Mouse (Mus musculus) MEL (cell line): ENCODE results near the gene Kcnk13. TPM values are rescaled to one million over a fixed set of nuclear protein-coding genes. Genes with fewer than 3 reads are reported as not detected.

ENCODE experiments used
- DNase-seq: peaks from one replicate; pipeline ENCODE4 v3.0.0; 2011; ENCODE audit warnings: low read depth, low spot score
- H3K27ac ChIP-seq: 2 replicates; pipeline ENCODE4 v1.5.1; 2012; ENCODE audit warnings: low read depth, mild to moderate bottlenecking, control low read depth, low read length, moderate library complexity; ENCODE audit not compliant: control insufficient read depth
- H3K27me3 ChIP-seq, 2 experiments: fragments of 150-350 bp in 1 of 2; sonication (generic) in 1 of 2; 2 replicates each; pipeline ENCODE4 v1.6.1; 2012; ENCODE audit warnings: low read length in 2 of 2, mild to moderate bottlenecking in 2 of 2, improper control_type of control experiment in 1 of 2, moderate library complexity in 1 of 2; ENCODE audit not compliant: insufficient read depth in 2 of 2, control insufficient read depth in 1 of 2
- H3K36me3 ChIP-seq, 2 experiments: 2 replicates each; pipeline ENCODE4 v1.6.1; 2012 to 2014; ENCODE audit warnings: low read length in 2 of 2, improper control_type of control experiment in 1 of 2, inconsistent platforms in 1 of 2, mild to moderate bottlenecking in 1 of 2; ENCODE audit not compliant: insufficient read depth in 2 of 2, control insufficient read depth in 1 of 2
- H3K4me1 ChIP-seq, 2 experiments: fragments of 150-350 bp in 1 of 2; sonication (generic) in 1 of 2; 2 replicates each; pipeline ENCODE4 v1.6.1; 2012; ENCODE audit warnings: low read length in 2 of 2, improper control_type of control experiment in 1 of 2, mild to moderate bottlenecking in 1 of 2; ENCODE audit not compliant: insufficient read depth in 2 of 2, control insufficient read depth in 1 of 2
- H3K4me3 ChIP-seq, 2 experiments: fragments of 150-350 bp in 1 of 2; sonication (generic) in 1 of 2; 2 replicates each; pipeline ENCODE4 v1.5.1; 2012; ENCODE audit warnings: low read depth in 2 of 2, low read length in 2 of 2, mild to moderate bottlenecking in 2 of 2, moderate library complexity in 2 of 2, control low read depth in 1 of 2, improper control_type of control experiment in 1 of 2; ENCODE audit not compliant: control insufficient read depth in 1 of 2, insufficient read depth in 1 of 2
- H3K79me2 ChIP-seq: 2 replicates; pipeline ENCODE4 v1.6.1; 2012; ENCODE audit warnings: mild to moderate bottlenecking, low read length, moderate library complexity; ENCODE audit not compliant: control insufficient read depth, poor library complexity, insufficient read depth
- H3K9ac ChIP-seq: 2 replicates; pipeline ENCODE4 v1.6.1; 2012; ENCODE audit warnings: low read depth, mild to moderate bottlenecking, control low read depth, low read length, moderate library complexity; ENCODE audit not compliant: control insufficient read depth, poor library complexity, severe bottlenecking
- H3K9me3 ChIP-seq: fragments of 150-350 bp; sonication (generic); replicated peaks from 2 replicates; pipeline ENCODE4 v1.6.1; 2012; ENCODE audit warnings: mild to moderate bottlenecking, low read length, improper control_type of control experiment, moderate library complexity; ENCODE audit not compliant: insufficient read depth
- BHLHE40 ChIP-seq: IDR thresholded peaks from 2 replicates; pipeline ENCODE4 v1.6.1; 2012; ENCODE audit warnings: low read depth, mild to moderate bottlenecking, inconsistent platforms, low read length, improper control_type of control experiment, borderline replicate concordance
- CHD1 ChIP-seq: IDR thresholded peaks from 2 replicates; pipeline ENCODE4 v1.6.1; 2012; ENCODE audit warnings: low read depth, mild to moderate bottlenecking, inconsistent platforms, low read length, improper control_type of control experiment
- CHD2 ChIP-seq: IDR thresholded peaks from 2 replicates; pipeline ENCODE4 v1.6.1; 2011; ENCODE audit warnings: low read length, improper control_type of control experiment
- CTCF ChIP-seq, 3 experiments: IDR thresholded peaks in 2 of 3; conservative IDR thresholded peaks in 1 of 3; 2 replicates each; pipeline ENCODE4 v1.5.1; 2011 to 2012; ENCODE audit warnings: low read length in 3 of 3, low read depth in 2 of 3, mild to moderate bottlenecking in 2 of 3, improper control_type of control experiment in 1 of 3, inconsistent platforms in 1 of 3, mixed read lengths in 1 of 3, moderate library complexity in 1 of 3; ENCODE audit not compliant: control insufficient read depth in 1 of 3, insufficient read depth in 1 of 3, poor library complexity in 1 of 3, severe bottlenecking in 1 of 3
- E2F4 ChIP-seq: IDR thresholded peaks from 2 replicates; pipeline ENCODE4 v1.6.1; 2011; ENCODE audit warnings: low read depth, low read length, improper control_type of control experiment, borderline replicate concordance
- EP300 ChIP-seq, 2 experiments: IDR thresholded peaks; 2 replicates each; pipeline ENCODE4 v1.6.1; 2011; ENCODE audit warnings: improper control_type of control experiment in 2 of 2, low read length in 2 of 2, low read depth in 1 of 2, mild to moderate bottlenecking in 1 of 2
- GATA1 ChIP-seq: IDR thresholded peaks from 2 replicates; pipeline ENCODE4 v1.6.1; 2011; ENCODE audit warnings: low read depth, low read length, improper control_type of control experiment
- JUND ChIP-seq: IDR thresholded peaks from 2 replicates; pipeline ENCODE4 v1.6.1; 2011; ENCODE audit warnings: low read depth, mild to moderate bottlenecking, improper control_type of control experiment, low read length
- MAX ChIP-seq: IDR thresholded peaks from 2 replicates; pipeline ENCODE4 v1.6.1; 2011; ENCODE audit warnings: low read length, improper control_type of control experiment
- MXI1 ChIP-seq: IDR thresholded peaks from 2 replicates; pipeline ENCODE4 v1.6.1; 2011; ENCODE audit warnings: mild to moderate bottlenecking, low read depth, low read length, improper control_type of control experiment
- MYC ChIP-seq: IDR thresholded peaks from 2 replicates; pipeline ENCODE4 v1.6.1; 2011; ENCODE audit warnings: low read depth, mild to moderate bottlenecking, low read length, improper control_type of control experiment, moderate library complexity
- NELFE ChIP-seq: IDR thresholded peaks from 2 replicates; pipeline ENCODE4 v1.6.1; 2011; ENCODE audit warnings: low read depth, low read length, improper control_type of control experiment
- NRF1 ChIP-seq: IDR thresholded peaks from 2 replicates; pipeline ENCODE4 v1.6.1; 2014; ENCODE audit warnings: low read depth, mild to moderate bottlenecking, inconsistent platforms, low read length, improper control_type of control experiment, moderate library complexity; ENCODE audit not compliant: poor library complexity, insufficient read depth, severe bottlenecking
- POLR2AphosphoS5 ChIP-seq: IDR thresholded peaks from 2 replicates; pipeline ENCODE4 v1.6.1; 2012; ENCODE audit warnings: low read depth, borderline replicate concordance, mild to moderate bottlenecking, inconsistent platforms, low read length, moderate library complexity, mixed read lengths
- RAD21 ChIP-seq: IDR thresholded peaks from 2 replicates; pipeline ENCODE4 v1.6.1; 2011; ENCODE audit warnings: mild to moderate bottlenecking, low read depth, low read length, improper control_type of control experiment
- SIN3A ChIP-seq: IDR thresholded peaks from 2 replicates; pipeline ENCODE4 v1.6.1; 2012; ENCODE audit warnings: low read length, improper control_type of control experiment, inconsistent platforms
- SMC3 ChIP-seq: IDR thresholded peaks from 2 replicates; pipeline ENCODE4 v1.6.1; 2011; ENCODE audit warnings: low read depth, low read length, improper control_type of control experiment
- TBP ChIP-seq: IDR thresholded peaks from 2 replicates; pipeline ENCODE4 v1.8.0; 2011; ENCODE audit warnings: low read depth, low read length, improper control_type of control experiment
- TCF12 ChIP-seq: IDR thresholded peaks from 2 replicates; pipeline ENCODE4 v1.6.1; 2014; ENCODE audit warnings: low read depth, mild to moderate bottlenecking, inconsistent platforms, low read length, improper control_type of control experiment, moderate library complexity
- UBTF ChIP-seq: IDR thresholded peaks from 2 replicates; pipeline ENCODE4 v1.6.1; 2012; ENCODE audit warnings: low read depth, mild to moderate bottlenecking, inconsistent platforms, low read length, improper control_type of control experiment, moderate library complexity, borderline replicate concordance; ENCODE audit not compliant: insufficient read depth
- USF1 ChIP-seq: IDR thresholded peaks from 2 replicates; pipeline ENCODE4 v1.6.1; 2014; ENCODE audit warnings: low read depth, mild to moderate bottlenecking, inconsistent platforms, low read length, improper control_type of control experiment, moderate library complexity
- USF2 ChIP-seq, 2 experiments: IDR thresholded peaks; 2 replicates each; pipeline ENCODE4 v1.6.1; 2011 to 2012; ENCODE audit warnings: improper control_type of control experiment in 2 of 2, low read length in 2 of 2, borderline replicate concordance in 1 of 2, inconsistent platforms in 1 of 2, low read depth in 1 of 2, mild to moderate bottlenecking in 1 of 2; ENCODE audit not compliant: insufficient read depth in 1 of 2
- ZC3H11A ChIP-seq: IDR thresholded peaks from 2 replicates; pipeline ENCODE4 v1.6.1; 2012; ENCODE audit warnings: low read depth, mild to moderate bottlenecking, inconsistent platforms, low read length, improper control_type of control experiment
- ZKSCAN1 ChIP-seq: IDR thresholded peaks from 2 replicates; pipeline ENCODE4 v1.6.1; 2012; ENCODE audit warnings: low read depth, mild to moderate bottlenecking, inconsistent platforms, low read length, improper control_type of control experiment, moderate library complexity
- ZMIZ1 ChIP-seq: IDR thresholded peaks from 2 replicates; pipeline ENCODE4 v1.6.1; 2012; ENCODE audit warnings: low read depth, mild to moderate bottlenecking, inconsistent platforms, low read length, improper control_type of control experiment, moderate library complexity
- polyA plus RNA-seq, 2 experiments: library from polyadenylated mRNA; stranded (reverse) in 1 of 2; unstranded in 1 of 2; fragments of >175 nt in 1 of 2; fragments of >200 nt in 1 of 2; gene quantifications; 2 replicates each; pipeline versions ENCODE4 v1.2.1 to v1.2.4; 2012; ENCODE audit warnings: low replicate concordance in 2 of 2, low read depth in 1 of 2; ENCODE audit not compliant: insufficient read length in 2 of 2, insufficient read depth in 1 of 2, missing spikeins in 1 of 2
- total RNA-seq: library from RNA; depleted of rRNA; stranded (reverse); fragments of 300-350 nt; gene quantifications from 2 replicates; pipeline ENCODE4 v1.2.3, GENCODE M21; 2012

Gene Kcnk13
- total and polyA plus RNA-seq, 3 experiments = not detected

DNA sequence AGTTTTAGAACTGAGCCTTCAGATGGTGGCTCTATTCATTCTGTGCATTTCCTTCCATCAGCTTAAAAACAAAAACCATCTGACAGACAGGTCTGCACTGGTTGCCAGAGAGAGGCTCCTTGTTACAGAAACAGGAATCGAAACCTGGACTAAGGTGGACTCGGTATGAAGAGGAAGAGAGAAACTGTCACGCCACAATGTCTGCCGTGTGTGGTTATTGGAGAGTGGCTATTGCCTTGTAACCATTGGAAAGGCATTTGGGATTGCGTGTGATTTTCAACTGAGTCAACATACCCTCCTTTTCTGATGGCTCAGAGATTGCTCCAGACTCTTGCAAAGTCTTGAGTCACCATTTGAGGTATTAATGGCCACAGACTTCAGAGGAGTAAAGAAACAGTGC is 22.5 kb downstream of the Kcnk13 start:
- Histone ChIP-seq H3K36me3 (no peaks in the 10 kb centered on the region), H3K27ac (no peak overlapping the region)
- TF ChIP-seq RAD21 (no peak), NRF1 (no peak), MXI1 (no peak), CTCF (IDR thresholded peaks at IDR 0.05 in 2 of 3, conservative IDR thresholded peaks at IDR 0.05 in 1 of 3; ENCODE audit: control insufficient read depth in 1 of 3, insufficient read depth in 1 of 3, low read depth in 2 of 3, low read length in 3 of 3, poor library complexity in 1 of 3, severe bottlenecking in 1 of 3) (no peak), ZMIZ1 (no peak), SMC3 (no peak), E2F4 (no peak), ZC3H11A (no peak), NELFE (no peak)

DNA sequence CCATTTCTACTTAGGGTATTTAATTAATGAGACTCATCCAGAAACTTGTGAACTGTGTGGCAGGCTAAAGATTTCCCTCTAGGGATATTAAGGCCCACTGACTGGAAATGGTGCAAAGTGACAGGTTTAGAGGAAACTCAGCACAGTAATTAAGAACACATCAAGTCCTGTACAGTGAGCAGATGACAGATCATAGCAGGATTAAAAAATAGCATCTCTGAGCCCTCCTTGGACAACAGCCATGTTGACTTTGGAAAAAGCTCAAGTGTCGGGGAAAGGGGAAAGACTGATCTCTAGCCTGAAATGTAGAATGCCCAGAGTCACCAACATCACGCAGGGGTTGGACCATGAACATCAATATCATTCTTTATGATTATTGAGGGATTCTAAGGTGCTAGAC is 23.8 kb downstream of the Kcnk13 start:
- no peaks in the 10 kb centered on the region; a peak in 2 of 4 replicates for H3K27me3 ChIP-seq
- H3K27ac ChIP-seq = no peak overlapping the region
- DNase-seq = no peak
- no peaks in the 10 kb centered on the region for H3K4me1 ChIP-seq
- no peaks in the 10 kb centered on the region for H3K79me2 ChIP-seq
- no peak overlapping the region for H3K4me3 ChIP-seq
- no peaks in the 10 kb centered on the region for H3K36me3 ChIP-seq
- no peak for TF ChIP-seq JUND
- TF ChIP-seq GATA1 = no peak
- TF ChIP-seq CHD2 = no peak
- TF ChIP-seq MAX = no peak
- TF ChIP-seq TBP = no peak
- no peaks in the 10 kb centered on the region for H3K9me3 ChIP-seq
- no peak overlapping the region for H3K9ac ChIP-seq

More for the DNA sequence above, 22.5 kb downstream of the Kcnk13 start:
- no peaks in the 10 kb centered on the region; a peak in 2 of 4 replicates for H3K27me3 ChIP-seq
- no peaks in the 10 kb centered on the region for H3K79me2 ChIP-seq
- DNase-seq = no peak
- H3K9ac ChIP-seq = no peak overlapping the region
- H3K4me1 ChIP-seq = no peaks in the 10 kb centered on the region
- H3K9me3 ChIP-seq = no peaks in the 10 kb centered on the region
- no peak overlapping the region for H3K4me3 ChIP-seq

DNA sequence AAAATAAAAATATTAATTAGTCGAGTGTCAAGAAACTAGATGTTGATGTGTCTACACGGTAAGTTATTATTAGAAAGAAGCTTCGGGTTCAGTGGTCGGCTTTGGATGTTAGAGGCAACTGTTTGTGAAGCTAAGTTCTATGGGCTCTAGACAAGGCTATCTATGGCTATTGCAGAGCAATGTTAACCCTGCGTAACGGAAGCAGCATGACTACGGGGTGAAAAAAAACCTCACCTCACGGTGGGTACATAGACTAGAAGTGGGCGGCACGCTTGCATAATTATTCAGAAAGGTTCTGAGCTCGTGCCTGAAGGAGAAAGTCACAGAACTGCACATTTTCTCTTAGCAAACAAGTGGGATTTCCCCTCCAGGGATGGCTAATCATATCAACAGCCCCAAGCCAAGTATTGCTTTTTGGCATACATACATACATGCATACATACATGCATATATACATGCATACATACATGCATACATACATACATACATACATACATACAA is 28.1 kb downstream of the Kcnk13 start:
- TF ChIP-seq UBTF = no peak
- TF ChIP-seq BHLHE40 = no peak
- TF ChIP-seq GATA1 = no peak
- TF ChIP-seq EP300 (IDR thresholded peaks at IDR 0.05; ENCODE audit: low read depth in 1 of 2, low read length in 2 of 2) = no peak
- no peak for TF ChIP-seq ZMIZ1
- no peak for TF ChIP-seq JUND
- no peak for TF ChIP-seq ZKSCAN1
- TF ChIP-seq POLR2AphosphoS5 = no peak
- TF ChIP-seq TCF12 = no peak
- no peak for TF ChIP-seq USF1
- no peak for TF ChIP-seq SIN3A
- no peak for TF ChIP-seq CHD2
- TF ChIP-seq CHD1 = no peak
- TF ChIP-seq MYC = no peak
- TF ChIP-seq RAD21 = no peak
- TF ChIP-seq E2F4 = no peak
- no peak for TF ChIP-seq USF2 (IDR thresholded peaks at IDR 0.05; ENCODE audit: borderline replicate concordance in 1 of 2, insufficient read depth in 1 of 2, low read depth in 1 of 2, low read length in 2 of 2)
- TF ChIP-seq, all 39 proteins: peak for 0
- H3K9me3 ChIP-seq = no peaks in the 10 kb centered on the region
- H3K4me1 ChIP-seq = no peaks in the 10 kb centered on the region
- H3K36me3 ChIP-seq = no peaks in the 10 kb centered on the region
- H3K4me3 ChIP-seq = no peak overlapping the region
- H3K27me3 ChIP-seq = no peaks in the 10 kb centered on the region; a peak in 1 of 4 replicates
- no peak for DNase-seq
- H3K27ac ChIP-seq = no peak overlapping the region
- no peaks in the 10 kb centered on the region for H3K79me2 ChIP-seq
- no peak overlapping the region for H3K9ac ChIP-seq
